Mouse (Mus musculus) heart, adult 11 months (tissue): Measurements from ENCODE around the gene Mycl.
A peak's percentile ranks its signal among the peaks of the same experiment; 100 is the strongest.

Experiments used
- DNase-seq: peaks from one replicate; pipeline ENCODE4 v3.0.0; 2022

Mycl gene

DNA sequence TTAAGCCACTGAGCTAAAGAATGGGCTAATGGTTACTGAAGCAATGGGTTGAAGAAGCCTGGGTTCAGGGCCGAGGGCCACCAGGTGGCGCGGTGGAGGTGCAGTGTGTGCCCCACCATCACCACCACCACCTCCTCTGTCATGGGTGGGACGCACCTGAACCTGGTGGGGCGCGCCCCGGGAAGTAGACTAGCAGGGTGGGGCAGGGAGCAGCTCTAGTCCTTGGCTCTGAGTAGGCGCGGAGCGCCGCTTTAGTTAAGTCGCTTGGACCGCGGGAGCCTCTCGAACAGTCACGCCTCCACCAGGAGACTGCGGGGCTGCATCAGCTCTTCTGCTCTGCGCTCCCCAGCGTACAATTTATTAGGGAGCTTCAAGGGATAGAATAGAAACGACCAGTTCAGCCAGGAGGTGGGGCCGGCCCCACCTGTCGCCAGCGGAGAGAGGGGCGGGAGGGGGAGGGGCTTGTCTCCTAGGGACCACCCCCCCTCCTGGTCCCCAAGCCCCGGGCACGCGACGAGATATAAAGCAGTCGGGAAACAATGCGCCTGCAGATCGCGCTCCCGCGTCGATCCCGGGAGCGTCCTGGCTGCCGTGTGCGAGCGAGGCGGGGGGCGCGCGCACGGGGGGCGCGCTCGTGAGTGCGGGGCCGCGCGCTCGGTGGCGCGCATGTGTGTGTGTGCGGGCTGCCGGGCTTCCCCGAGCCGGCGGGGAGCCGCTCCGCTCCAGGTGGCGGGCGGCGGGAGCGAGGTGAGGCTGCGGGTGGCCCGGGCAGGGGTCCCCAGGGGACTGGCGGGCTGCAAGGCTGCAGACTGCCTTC, at the start of gene Mycl:
Mycl (plus strand) TSS at position 249 of the 817 bp plus-strand sequence.
- peak; percentile 95 for DNase-seq

DNA sequence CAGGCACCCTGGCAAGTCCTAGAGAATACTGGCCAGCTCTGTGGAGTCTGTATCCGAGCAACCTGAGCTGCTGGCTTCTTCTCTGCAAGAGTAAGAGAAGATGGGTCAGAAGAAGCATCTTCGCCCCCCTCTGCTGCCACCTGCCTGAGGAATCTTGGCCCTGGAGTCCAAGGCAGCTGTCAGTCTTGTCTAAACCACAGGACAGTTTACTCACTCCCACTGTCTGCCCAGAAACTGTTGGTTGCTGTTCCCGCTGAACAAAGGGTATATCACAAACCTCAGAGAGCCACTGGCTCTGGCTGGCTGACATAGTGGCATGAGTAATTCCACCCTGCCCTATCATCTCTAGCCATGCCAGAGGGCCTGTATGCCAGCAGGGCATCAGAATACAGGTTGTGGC, 48.2 kb upstream of the Mycl start:
- no peak for DNase-seq

DNA sequence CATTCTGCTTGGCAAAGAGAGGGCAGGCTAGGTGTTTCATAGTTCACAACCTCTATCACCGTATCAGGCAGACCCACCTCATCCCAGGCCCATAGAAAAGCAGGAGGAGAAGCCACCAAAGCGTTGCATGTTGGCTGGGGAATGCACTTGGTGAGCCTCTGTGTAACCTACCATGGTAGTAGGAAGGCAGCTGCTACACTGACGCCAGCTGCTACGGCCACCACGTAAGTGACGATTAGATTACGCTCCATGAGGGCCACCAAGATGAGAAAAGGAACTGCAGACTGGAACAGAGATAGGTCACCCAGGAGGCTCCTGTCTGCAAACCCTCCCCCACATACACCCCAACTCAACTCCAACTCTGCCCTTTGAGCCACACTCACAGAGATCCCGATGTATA, 46.4 kb upstream of the Mycl start:
- no peak for DNase-seq

DNA sequence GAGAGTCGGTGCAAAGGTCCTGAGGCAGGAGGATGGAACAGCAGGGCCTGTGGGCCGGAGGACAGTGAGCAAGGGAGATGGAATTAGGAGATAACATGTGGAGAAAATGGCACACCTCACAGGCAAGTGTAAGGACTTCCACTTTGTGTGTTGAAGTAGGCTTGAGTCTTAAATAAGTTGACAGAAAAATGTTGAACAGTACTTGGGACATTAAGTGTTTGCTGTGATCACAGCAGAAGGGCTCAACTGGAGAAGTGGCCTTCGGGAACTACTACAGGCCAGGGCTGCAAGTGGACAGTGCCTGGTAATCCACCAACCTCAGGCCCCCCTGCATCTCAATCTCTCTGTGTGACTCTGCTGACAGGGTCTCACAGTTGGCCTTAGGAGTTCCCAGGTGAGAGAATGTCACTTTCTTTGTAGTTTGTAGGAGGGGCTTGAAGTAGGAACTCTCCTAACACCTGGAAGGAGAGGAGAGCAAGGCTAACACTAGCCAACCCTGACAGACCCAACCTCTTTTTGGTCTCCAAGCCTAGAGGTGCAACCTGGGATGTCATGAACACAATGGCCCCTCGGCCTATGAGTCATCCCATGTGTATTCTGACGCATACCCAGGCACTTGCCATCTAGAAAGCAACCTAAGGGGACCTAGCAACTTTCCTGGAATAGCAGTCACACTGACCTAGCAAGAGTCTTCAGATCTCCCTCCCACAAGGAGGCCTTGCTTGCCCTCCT, 40.6 kb upstream of the Mycl start:
- DNase-seq, result no peak

DNA sequence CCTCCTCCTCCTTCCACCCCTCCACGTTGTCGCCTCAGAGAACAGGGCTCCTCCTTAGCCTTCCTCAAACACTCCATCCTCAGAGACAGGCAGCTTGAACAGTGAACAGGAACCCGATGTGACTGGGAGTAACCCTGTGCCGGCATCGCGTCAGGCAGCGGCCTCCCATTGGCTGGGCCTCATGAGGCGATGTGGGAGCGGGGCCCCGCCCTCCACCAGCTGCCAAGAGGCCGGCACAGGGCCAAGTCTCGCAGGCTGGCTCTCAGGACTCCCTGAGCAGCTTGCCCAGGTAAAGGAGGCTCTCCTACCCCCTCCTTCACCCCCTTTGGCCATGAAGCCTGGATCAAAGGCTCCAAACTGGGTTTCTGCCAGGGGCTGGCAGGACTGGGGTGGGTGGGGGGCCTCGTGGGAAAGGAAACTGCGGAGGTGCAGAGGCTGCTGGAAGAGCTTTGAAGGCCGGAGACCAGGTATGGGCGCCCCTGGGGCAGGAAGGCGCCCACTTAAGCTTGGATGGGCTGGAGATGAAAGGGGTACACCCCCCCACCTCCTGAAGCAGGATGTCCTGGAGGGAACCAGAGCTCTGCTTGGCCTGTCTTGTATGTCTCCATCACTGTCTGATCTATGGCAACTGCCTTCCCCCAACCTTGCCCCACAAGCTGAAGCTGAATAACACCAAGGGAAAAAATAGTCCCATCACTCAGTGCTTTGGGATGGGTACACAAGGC, 39.9 kb upstream of the Mycl start:
- peak; percentile 97 for DNase-seq

DNA sequence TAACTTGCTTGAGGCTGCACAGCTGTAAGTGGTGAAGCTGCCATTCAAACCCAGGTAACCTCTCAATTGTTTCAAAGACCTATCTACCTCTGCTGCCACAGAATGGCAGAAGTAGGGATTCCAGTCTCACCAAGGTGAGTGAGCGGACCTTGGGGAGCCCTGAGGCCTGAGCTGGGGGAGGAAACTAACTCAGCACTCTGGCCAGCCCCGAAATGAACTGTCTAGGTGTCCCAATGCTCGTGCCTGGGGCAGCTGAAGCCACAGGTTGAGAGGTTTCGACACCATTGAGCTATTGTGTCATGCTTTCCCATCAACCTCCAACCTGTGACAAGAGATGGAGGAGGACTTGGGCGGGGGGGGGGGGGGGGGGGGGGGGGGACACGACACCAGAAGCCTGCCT, 39.2 kb upstream of the Mycl start:
- no peak for DNase-seq

DNA sequence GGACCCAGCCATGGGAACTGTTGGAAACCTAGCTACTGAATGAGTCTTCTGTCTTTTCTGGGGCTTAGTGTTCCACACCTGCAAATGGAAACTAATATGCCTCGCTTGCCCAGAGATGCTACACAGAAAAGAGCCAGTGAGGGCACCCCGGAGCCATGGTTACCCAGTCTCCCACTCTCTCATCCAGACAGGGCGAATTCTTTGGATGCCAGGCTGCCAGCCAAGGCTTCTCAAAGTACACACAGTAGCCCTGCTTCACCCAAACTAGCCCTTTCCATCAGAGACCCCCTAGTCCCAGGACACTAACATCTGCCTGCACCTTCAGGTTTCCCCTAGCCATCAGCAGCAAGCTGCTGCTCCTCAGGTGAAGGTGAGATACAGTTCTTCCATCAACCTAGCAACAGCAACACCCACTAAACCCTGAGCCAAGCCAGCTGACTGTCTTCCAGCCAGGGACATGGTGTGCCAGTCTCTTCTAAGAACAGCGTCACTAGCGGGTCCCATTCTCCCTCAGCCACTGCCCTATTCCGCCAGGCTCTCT, 36.9 kb upstream of the Mycl start:
- no peak for DNase-seq

DNA sequence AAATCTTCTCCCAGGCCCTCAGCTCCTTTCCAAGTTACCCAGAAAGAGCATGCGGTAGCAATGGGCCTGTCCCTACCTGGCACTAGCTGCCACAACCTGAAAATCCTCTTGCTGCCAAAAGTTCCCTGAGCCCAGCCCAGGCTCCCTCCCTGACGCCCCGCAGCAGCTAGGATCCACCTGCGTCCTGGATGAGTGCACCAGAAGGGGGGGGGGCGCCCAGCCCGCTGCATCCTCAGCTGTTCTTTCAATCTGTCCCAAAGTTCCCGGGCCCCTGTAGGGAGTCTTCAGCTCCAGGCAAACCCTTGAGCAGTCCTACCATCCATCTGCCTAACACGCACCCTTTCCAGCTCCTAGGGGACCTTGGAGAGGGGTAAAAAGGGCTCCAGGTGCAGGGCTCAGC, 35.6 kb upstream of the Mycl start:
- no peak for DNase-seq

DNA sequence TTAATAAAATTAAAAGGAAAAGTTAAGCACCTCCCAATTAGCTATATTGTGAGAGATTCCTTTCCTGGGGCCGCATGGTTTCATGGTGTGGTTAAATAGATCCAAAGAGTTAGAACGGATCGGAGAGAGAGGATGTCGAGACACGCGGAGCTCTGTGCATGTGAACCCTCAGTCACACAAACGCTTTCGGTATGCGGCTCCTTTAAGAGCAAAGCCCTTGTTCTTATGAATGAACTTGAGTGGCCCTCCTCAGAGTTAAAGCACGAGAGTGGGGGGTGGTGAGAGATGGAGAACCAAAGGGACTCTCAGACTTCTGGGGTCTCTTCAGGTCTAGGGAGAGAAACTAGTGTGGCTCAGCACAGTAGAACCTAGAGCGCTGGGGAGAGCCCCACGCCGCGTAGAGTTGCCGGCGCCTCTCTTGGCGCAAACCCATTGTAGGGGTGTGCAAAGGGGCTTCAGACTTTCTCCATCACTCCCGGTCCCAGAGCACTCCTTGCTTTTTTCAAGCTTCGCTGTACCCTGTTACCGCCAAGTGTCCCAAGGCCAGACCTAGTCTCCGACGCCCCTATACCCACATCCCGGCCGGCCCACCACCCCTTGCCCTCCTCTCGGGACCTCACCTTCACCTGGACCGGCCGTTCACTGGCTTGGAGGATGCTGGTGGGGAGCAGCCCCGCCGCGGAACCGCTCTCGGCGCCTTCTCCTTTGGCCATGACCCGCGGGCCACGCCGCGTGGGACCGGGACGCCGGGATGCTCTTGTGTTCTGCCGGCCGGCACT, 34.9 kb upstream of the Mycl start:
- no peak for DNase-seq

DNA sequence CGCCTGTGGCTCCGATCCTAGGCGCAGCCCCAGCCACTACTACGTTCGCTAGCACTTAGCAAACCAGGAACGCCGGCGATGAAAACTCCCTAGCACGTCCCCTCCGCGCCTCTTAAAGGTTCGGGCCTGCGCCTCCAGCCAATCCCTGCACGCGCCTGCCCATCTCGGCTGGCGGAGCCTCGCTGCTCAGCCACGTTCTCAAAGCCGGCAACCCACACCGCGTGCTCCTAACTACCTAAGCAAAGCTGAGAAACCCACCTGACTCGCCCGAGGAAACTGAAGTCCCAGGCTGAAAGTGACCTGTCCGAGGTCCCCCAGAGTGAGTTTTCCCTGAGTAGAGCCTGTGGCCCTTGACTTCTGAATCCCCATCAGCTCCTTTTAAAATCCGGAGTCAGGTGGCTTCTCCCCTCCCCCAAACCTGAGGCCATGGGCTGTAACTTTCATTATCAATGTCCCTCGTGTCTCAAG, 34.3 kb upstream of the Mycl start, which contains the start of gene Mfsd2a:
Mfsd2a (minus strand) TSS at position 89 of the 468 bp plus-strand sequence.
- DNase-seq, result peak; percentile 93

DNA sequence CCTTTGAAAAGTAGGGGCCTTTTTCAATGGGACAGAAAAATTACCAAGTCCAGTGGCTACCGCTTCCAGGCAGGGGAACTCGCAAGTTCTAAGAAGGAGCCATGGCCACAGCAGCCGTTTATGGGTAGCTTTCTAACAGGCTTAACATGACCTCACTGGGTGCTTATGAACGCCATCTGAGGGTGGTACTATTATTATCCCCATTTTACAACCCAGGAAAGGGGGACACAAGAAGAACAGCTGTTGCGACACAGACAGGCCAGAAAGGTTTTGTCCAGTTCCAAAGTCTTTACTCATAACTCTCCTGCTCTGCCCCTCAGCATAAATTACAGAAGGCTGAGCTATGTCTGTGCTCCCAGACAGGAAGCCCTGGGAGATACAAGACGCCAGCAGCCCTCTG, 33.9 kb upstream of the Mycl start:
- no peak for DNase-seq

DNA sequence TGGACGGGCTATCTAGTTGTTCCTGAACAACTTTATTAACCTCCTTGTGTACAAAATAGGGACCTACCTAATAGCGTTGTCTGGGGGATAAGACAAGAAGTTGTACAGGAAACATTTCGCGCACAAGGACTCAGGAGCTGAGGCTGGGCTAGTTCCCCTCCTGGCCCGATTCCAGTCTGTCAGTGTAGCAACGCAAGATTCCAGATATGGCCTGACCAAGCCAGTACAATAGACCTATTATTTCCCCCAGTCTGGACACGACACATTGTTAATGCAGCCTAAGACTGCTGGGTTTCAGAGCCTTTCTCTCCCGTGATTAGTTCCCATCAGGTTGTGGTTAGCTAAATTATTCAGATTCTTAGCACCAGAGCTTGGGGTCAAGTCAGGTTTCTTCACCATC, 32.7 kb upstream of the Mycl start:
- DNase-seq, result no peak

DNA sequence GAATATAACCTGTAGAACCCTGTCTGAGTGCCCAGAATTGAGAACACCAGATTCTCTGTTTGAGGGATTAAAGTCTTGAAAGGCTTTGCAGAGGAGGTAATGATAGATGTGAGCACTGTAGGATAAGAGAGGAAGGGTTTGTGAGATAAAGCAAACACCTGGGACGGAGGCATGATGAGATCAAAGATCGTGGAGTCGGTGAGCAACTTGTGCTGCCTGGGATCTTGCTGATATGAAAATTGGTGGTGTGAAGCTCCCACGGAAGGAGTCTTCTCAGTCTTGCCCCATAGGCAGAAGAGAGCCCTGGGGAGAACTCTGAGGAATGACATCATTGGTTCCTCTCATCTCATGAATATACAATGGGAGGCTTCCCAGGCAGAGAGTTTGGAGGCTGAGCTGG, 27.3 kb upstream of the Mycl start:
- no peak for DNase-seq

DNA sequence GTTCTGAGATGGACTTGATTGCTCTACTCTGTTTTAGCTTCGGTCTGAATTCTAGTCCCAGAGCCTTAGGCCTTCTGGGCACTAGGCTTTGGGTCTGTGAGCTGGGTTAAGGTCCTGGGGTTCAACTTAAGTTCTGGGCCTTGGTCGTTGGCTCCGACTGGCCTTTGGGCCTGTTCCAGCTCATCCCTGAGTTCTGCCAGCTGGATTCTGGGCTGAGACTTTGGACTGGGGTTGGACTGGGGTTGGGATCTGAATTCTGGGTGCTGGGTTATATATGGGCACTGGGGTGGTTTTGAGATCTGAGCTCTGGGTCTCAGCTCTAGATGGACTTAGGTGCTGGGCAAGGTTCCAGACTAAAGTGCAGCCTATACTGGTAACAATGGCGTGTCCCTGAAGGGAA, 24.3 kb upstream of the Mycl start:
- DNase-seq, result no peak

DNA sequence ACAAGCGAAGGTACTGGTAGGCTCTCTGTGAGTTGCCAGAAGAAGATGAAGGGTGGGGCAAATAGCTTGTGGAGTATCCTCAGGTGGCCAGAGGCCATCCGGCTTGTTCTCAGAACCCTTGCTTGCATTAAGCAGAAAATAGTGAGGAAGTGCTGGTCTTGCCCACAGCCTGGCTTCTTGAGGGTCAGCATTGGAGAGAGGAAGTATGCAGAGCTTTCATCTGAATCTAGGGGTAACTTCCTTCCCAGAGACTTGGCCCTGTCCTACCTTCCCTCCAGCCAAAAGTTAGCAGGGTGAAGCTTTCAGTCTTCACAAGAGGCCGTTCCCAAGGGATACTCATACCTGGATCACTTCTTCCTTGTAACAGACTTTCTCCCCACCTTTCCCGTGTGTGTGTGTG, 23.8 kb upstream of the Mycl start:
- DNase-seq, result no peak

DNA sequence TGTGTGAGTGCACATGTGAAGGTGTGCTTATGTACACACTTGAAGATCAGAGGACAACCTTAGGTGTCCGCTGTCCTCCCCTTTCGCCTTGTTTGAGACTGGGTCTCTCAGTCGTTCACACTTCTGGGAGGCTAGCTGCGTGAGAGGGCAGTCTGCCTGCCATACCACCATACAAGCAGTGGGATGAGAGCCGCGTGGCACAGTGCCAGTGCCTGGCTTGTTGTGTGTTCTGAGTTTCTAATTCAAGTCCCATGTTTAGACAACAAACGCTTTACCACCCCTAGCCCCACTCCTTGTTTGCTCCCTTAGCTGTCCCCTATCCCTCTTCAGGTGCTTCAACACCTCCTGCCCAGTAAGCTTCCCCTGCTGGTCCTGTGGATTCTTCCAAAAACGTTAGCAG, 23.4 kb upstream of the Mycl start:
- no peak for DNase-seq

DNA sequence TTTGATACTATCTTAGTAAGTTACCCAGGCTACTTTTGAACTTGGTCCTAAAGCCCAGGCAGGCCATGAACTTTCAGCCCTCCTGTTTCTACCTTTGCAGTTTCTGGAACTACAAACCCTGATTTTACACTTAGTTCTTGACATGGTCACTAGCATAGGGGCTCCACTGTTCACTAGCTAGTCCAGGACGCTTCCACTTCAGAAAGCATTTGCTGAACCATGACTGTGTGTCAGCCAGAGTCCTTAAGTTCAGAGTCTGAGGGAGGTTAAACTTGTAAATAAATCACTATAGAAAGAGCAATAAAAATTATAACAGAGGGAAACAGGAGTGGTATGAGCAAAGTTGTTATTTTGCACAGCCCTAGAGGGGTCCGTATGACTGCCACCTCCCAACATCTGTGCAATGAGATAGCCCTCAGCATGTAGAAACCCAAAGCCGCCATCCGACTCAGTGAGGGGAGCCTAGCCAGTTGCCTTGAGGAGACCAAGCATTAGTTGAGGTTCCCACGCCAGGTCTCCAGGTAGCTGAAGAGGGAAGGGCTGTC, 20.4 kb upstream of the Mycl start:
- DNase-seq, result no peak

DNA sequence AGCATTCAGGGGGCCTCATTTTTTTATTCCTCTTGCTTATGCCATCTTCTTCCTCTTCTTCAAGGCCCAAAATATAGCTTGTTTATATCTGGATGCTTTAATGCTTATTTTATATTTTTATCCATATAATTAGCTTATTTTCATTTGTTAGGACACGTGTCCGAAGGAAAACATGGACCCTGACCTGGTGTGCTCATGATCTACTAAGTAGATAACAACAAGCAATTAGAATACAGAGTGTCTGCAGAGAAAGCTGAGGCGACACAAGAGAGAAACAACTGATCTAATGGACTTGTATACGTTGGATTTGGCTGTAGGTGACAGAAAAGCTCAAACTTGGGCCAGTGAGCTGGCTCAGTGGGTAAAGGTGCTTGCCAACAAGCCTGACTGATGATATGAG, 18.6 kb upstream of the Mycl start:
- DNase-seq, result no peak

DNA sequence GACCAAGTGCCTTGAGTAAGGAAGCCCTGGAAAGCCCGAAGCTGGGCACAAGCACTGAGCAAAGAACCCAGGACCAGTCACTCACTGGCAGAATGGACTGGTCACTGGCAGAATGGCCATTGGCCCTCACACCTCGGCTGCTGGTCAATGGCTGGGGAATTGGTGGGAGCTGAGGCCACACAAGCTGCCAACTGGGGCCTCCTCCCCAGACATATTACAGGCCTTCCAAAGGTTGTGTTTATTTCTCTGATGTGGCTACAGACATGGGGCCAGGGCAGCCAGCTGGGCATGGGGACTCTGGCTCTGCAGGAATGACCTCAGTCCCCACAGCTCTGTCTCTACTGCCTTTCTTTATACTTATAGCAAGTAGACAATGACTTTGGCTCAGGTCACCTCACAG, 16.6 kb upstream of the Mycl start:
- no peak for DNase-seq

DNA sequence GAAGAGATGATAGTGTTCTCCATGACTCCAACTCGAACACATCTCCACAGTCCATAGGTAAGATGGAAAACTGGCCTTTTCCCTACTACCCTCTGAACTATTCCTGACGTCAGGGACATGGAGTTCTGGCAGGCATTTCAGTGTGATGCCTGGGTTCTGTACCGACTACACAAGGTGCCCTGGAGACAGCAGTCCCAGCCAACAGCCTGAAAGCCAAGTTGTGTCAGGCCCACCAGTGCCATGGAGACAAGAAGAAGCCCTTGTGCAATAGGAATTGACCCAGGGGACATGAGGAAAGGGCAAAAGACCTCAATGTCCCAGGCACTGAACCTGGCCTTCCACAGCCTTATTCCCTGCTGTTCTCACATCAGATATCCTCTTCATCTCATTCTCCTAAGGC, 15.6 kb upstream of the Mycl start:
- DNase-seq, result no peak

DNA sequence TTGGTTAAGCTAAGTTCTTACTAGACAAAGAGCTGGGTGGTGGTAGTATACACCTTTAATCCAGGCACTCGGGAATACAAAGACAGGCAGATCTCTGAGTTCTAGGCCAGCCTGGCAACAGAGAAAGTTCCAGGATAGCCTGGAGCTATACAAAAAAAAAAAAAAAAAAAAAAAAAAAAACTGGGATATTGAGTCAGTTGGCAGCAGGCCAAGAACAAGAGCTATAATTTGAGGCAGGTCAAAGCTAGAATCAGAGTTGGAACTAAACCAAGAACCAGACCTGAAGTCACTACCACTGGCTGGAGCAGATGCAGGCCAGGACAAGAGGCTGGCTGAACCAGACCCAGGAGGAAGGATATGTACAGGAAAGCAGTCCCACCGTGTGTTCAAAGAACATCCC, 14.8 kb upstream of the Mycl start:
- no peak for DNase-seq

DNA sequence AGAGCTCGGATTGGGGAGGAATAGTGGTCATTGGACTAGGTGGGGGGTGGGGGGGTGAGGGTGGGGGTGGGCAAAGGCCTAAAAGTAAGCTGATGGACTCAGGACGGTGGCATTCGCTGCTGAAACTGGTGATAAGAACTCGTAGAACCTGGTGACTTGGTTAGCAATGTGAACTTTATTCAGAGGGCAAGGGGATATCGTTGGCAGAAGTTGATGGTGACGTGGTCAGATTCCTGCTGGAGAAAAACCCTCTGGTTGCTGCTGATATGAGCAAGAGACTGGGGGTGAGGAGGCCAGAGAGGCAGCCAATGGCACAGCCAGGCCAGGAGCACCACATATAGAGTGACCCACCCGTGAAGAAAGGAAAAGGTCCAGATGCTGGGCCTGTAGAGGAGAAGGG, 14.2 kb upstream of the Mycl start:
- no peak for DNase-seq
